Mouse (Mus musculus) kidney, adult 8-10 months (tissue): Measurements from ENCODE around the gene Myh7b.
A peak's percentile ranks its signal among the peaks of the same experiment; 100 is the strongest.

Experiments
- DNase-seq, 2 experiments: peaks; one replicate each; pipeline ENCODE4 v3.0.0; 2022

Myh7b gene

GRCm38 (mm10) chr2:155636881-155637280 lies 25.9 kb downstream of the Myh7b start:
- no peak for DNase-seq

DNA sequence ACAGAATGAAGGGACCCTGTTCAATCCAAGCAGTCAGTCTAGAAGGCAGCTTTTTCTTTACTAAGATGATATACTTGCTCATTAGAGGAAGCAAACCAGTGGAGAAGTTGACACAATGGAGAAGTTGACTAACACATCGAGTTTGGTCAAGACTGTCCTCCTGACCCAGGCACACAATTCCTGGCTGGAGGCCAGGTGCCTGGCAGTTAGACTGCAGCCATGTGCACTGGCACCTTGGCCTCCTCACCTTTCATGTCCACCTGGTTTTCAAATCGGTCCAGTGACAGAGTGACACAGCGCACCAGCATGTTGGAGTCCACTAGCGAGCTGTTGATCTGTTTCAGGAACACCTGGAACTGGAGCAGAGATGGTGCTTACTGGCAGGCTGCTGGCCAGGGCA lies 26.4 kb downstream of the Myh7b start:
- peak in 1 of 2 experiments; percentile 22 for DNase-seq

DNA sequence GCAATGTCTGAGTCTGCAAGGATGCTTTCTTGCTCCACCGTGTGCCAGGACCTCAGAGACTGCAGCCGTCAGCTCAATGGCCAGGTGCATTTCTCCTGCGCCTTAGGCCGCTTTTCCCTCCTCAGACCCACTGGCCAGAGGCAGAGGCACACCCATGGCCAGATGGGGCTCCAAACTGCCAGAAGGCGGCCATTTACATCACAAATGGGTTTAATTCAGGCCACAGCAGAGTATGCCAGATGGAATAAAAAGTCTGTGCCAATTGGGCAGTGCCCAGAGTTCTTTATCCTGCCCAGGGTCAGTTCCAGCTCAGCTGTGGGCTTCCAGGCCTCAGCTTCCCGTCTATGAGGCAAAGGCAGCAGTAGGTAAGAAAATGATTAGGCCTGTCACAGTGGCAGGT lies 29.6 kb downstream of the Myh7b start:
- no peak for DNase-seq

- peak; percentile 73 to 76 for DNase-seq
Measured at GRCm38 (mm10) chr2:155641540-155642472, 30.8 kb downstream of the Myh7b start.

DNA sequence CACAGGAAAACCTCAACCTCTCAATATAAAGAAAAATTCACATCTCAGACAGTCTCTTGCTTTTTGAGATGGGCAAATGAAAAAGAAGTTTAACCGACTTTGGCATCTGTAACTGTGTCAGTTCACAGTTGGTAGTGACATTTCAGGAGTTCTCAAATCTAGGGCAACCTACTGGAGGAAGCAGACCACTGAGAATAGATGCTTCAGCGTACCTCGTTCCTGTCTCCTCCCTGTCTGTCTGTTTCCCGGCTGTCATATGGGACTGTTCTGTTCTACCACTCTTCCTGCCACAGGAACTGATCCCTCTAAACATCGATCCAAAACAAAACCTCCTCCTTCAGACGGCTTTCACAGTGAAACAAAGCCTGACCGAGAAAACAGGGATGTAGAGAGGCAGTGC lies 34.7 kb downstream of the Myh7b start:
- DNase-seq: no peak

DNA sequence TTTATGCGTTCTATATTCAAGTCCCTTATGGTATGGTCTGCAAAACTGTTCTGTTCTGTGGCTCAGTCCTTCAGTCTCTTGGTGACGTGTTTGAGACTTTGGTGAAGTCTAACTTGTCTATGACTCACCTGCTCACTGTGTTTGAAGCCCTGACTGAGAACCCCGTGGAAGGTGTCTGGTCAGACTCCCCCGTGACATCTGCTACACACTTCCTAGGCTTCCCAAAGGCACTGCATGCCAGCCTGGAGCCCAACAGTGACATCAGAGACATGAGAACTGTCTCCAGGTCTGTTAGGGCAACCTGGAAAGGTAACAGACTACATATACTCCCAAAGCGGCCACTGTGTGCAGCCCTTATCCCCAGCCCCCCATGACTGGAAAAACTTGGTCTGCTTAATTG lies 41.6 kb downstream of the Myh7b start:
- no peak for DNase-seq

GRCm38 (mm10) chr2:155655759-155656372 lies 44.9 kb downstream of the Myh7b start:
- DNase-seq: no peak

DNA sequence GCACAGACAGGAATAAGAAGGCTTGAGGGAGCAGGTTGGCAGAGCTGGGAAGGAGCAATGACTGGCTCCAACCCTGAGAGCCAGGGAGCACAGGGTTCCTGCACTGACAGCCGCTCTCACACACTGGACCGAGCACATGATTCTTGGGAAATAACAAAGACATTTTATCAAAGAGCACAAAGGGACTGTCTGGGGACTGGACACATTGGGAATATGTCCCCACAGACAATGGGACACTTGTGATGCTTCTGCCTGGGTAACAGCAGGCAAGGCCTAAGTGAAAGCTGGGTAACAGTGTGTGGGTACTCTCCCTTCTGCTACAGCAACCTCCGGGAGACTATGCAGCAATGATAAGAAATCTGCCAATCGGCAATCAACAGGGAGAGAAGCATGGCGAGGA lies 51.4 kb downstream of the Myh7b start:
- DNase-seq: no peak

DNA sequence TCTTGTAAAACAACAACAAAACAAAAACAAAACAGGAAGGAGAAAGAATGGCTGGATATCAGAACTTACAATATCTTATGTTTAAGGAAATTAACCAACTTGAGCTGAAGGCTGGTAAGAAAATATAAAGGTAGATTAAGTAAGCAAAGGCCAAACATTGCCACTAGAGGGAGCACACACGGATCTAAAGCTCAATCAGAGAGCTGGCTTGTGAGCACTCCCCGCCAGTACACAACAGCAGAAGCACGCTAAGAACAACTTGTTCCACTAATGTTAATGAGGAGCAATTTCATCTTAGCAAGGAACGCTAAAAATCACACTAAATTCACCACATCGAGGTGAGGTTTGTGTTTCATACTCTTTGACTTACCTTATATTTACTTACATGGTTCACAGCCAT lies 52.1 kb downstream of the Myh7b start:
- peak; percentile 15 to 50 for DNase-seq

- no peak for DNase-seq
Measured at GRCm38 (mm10) chr2:155663910-155664460, 53.0 kb downstream of the Myh7b start.

DNA sequence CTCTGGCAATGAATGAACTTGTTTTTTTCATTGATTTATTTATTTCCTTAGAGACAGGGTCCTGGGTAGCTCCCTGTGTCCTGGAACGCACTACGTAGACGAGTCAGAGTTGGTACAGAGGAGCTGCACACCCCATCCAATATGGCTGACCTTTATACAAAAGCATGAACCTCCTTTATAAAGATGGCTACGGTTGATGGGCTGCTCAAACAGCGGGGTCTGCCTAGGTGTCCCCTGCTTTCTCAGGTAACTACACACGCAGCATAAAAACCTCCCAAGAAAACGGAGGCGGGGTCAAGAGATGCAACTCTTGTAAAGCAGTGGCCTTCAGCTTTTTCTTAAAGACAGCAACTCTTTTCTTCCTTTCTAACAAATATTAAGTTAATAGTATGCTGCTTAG lies 56.9 kb downstream of the Myh7b start:
- no peak for DNase-seq

GRCm38 (mm10) chr2:155668461-155668860 lies 57.4 kb downstream of the Myh7b start:
- DNase-seq: peak in 1 of 2 experiments; percentile 32

DNA sequence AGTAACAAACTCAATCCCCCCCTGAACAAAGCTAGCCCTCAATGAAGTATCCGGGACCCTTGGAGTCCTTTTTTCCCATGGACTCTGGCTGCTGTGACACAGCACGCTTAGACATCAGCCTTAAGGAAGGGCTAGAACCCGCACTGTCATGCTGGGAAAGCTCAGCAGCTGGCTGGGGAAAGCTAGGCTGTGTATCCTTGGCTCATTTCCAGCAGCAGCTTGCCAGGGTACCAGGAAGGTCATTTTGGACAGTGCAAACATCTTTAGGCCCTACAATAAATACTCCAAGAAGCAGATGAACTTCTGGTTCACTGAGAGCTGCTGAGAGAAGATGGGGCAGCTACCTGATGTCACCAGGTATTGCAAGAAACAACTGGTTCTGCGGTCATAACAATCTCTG lies 60.2 kb downstream of the Myh7b start:
- peak in 1 of 2 experiments; percentile 16 for DNase-seq

DNA sequence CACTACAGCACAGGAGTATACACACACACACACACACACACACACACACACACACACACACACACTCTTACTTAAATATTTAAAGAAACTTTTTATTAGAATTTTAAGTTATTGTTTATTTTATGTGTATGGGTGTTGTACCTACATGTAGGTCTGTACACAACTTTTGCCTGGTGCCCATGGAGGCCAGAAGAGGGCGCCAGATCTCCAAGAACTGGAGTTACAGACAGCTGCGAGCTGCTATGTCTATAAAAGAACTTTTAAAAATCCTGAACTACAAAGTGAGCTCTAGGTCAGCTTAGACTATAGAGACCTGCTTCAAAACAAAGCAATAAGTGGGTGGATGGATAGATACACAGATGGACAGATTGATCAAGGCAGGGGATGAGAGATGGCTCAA lies 62.5 kb downstream of the Myh7b start:
- peak; percentile 51 to 74 for DNase-seq

- no peak for DNase-seq
Measured at GRCm38 (mm10) chr2:155675118-155675517, 64.1 kb downstream of the Myh7b start.

- no peak for DNase-seq
Measured at GRCm38 (mm10) chr2:155679586-155680110, 68.6 kb downstream of the Myh7b start.

GRCm38 (mm10) chr2:155680591-155680990 lies 69.6 kb downstream of the Myh7b start:
- no peak for DNase-seq

DNA sequence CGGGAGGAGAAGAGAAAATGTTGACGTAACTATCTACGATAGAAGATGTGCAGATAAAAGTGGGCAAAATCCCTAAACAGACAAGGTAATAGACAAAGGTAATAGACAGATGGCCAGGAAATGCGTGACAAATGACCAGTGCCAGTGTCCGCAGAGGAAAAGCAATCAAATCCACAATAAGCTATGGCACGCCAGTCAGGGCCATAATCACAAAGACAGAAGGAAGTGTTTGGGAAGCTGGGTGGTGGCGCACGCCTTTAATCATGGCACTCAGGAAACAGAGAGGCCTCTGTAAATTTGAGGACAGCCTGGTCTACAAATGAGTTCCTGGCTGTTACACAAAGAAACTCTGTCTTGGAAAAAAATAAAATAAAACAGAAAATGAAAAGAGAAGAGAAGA lies 70.2 kb downstream of the Myh7b start:
- DNase-seq: no peak

DNA sequence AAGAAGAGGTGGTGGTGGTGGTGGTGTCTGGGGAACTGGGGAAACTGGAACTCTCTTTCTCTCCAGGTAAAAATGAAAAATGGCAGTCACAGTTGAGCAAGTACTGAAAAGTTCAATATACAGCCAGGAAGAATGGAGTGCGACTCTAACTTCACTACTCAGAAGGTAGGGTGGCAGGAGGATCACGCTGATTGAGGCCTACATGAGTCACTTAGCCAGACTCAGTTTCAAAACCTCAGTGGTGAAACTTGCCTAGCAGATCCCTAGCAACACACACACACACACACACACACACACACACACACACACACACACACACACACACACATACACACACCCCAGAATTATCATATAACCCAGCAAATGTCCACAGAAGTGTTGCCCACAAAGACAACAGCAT lies 70.9 kb downstream of the Myh7b start:
- no peak for DNase-seq

GRCm38 (mm10) chr2:155683137-155683536 lies 72.1 kb downstream of the Myh7b start:
- DNase-seq: no peak

GRCm38 (mm10) chr2:155683821-155684220 lies 72.8 kb downstream of the Myh7b start:
- no peak for DNase-seq
